Mouse (Mus musculus) CH12.LX (cell line): ENCODE results near the gene Zbtb20. TPM values are rescaled to one million over a fixed set of nuclear protein-coding genes. Genes with fewer than 3 reads are reported as not detected.

Source experiments
- DNase-seq: peaks from one replicate; pipeline ENCODE4 v3.0.0-alpha.2; 2013; ENCODE audit errors: extremely low read depth
- H3K27ac ChIP-seq: 2 replicates; pipeline ENCODE4 v1.5.1; 2012; ENCODE audit warnings: low read depth, mild to moderate bottlenecking, control low read depth, moderate library complexity; ENCODE audit not compliant: insufficient read depth
- H3K27me3 ChIP-seq: replicated peaks from 2 replicates; pipeline ENCODE3; 2012; ENCODE audit warnings: inconsistent platforms
- H3K36me3 ChIP-seq, 2 experiments: replicated peaks in 1 of 2; 2 replicates each; pipeline versions ENCODE3 to v1.6.1; 2012; ENCODE audit warnings: inconsistent platforms in 1 of 2, low read length in 1 of 2, mild to moderate bottlenecking in 1 of 2, mixed read lengths in 1 of 2, moderate library complexity in 1 of 2; ENCODE audit not compliant: control insufficient read depth in 1 of 2, insufficient read depth in 1 of 2
- H3K4me1 ChIP-seq, 2 experiments: 2 replicates each; pipeline ENCODE4 v1.6.1; 2012; ENCODE audit warnings: inconsistent platforms in 1 of 2, moderate library complexity in 1 of 2; ENCODE audit not compliant: insufficient read depth in 2 of 2, control insufficient read depth in 1 of 2
- H3K4me2 ChIP-seq: 2 replicates; pipeline ENCODE4 v1.6.1; 2012; ENCODE audit warnings: low read depth, mild to moderate bottlenecking, control low read depth; ENCODE audit not compliant: poor library complexity, insufficient read depth, severe bottlenecking
- H3K4me3 ChIP-seq, 3 experiments: fragments of 150-350 bp in 1 of 3; sonication (generic) in 1 of 3; replicated peaks in 1 of 3; 2 replicates each; pipeline versions ENCODE3 to v1.5.1; 2011 to 2012; ENCODE audit warnings: low read depth in 2 of 3, low read length in 2 of 3, mild to moderate bottlenecking in 2 of 3, moderate library complexity in 2 of 3, control low read depth in 1 of 3, improper control_type of control experiment in 1 of 3, inconsistent platforms in 1 of 3, mixed read lengths in 1 of 3; ENCODE audit not compliant: poor library complexity in 1 of 3
- H3K79me2 ChIP-seq: replicated peaks from 2 replicates; pipeline ENCODE4 v1.6.1; 2012; ENCODE audit warnings: mild to moderate bottlenecking, moderate library complexity; ENCODE audit not compliant: control insufficient read depth, poor library complexity, insufficient read depth, severe bottlenecking; ENCODE audit errors: extremely low read depth
- H3K9ac ChIP-seq: 2 replicates; pipeline ENCODE4 v1.6.1; 2012; ENCODE audit warnings: low read depth, mild to moderate bottlenecking, control low read depth, moderate library complexity; ENCODE audit not compliant: insufficient read depth
- H3K9me3 ChIP-seq: replicated peaks from 2 replicates; pipeline ENCODE3; 2012; ENCODE audit warnings: low read length, inconsistent platforms, mixed read lengths
- BHLHE40 ChIP-seq: IDR thresholded peaks from 2 replicates; pipeline ENCODE4 v1.6.1; 2011; ENCODE audit warnings: mild to moderate bottlenecking, low read depth, low read length, improper control_type of control experiment
- CHD2 ChIP-seq: IDR thresholded peaks from 2 replicates; pipeline ENCODE4 v1.6.1; 2011; ENCODE audit warnings: low read length, improper control_type of control experiment
- ELF1 ChIP-seq: IDR thresholded peaks from 2 replicates; pipeline ENCODE4 v1.6.1; 2014; ENCODE audit warnings: low read depth, mild to moderate bottlenecking, inconsistent platforms, low read length, improper control_type of control experiment
- HCFC1 ChIP-seq: IDR thresholded peaks from 2 replicates; pipeline ENCODE4 v1.6.1; 2012; ENCODE audit warnings: low read depth, mild to moderate bottlenecking, inconsistent platforms, low read length, improper control_type of control experiment
- IRF4 ChIP-seq: IDR thresholded peaks from 2 replicates; pipeline ENCODE4 v1.6.1; 2014; ENCODE audit warnings: low read depth, mild to moderate bottlenecking, inconsistent platforms, low read length, improper control_type of control experiment
- JUN ChIP-seq: IDR thresholded peaks from 2 replicates; pipeline ENCODE4 v1.6.1; 2011; ENCODE audit warnings: low read depth, mild to moderate bottlenecking, low read length, improper control_type of control experiment, moderate library complexity; ENCODE audit not compliant: insufficient read depth
- JUND ChIP-seq: conservative IDR thresholded peaks from 2 replicates; pipeline ENCODE4 v1.6.1; 2011; ENCODE audit warnings: low read depth, low read length, improper control_type of control experiment
- KAT2A ChIP-seq: IDR thresholded peaks from 2 replicates; pipeline ENCODE4 v1.6.1; 2012; ENCODE audit warnings: low read length, improper control_type of control experiment, inconsistent platforms; ENCODE audit not compliant: insufficient replicate concordance
- MAX ChIP-seq: IDR thresholded peaks from 2 replicates; pipeline ENCODE4 v1.6.1; 2011; ENCODE audit warnings: low read length, improper control_type of control experiment
- MAZ ChIP-seq: IDR thresholded peaks from 2 replicates; pipeline ENCODE4 v1.6.1; 2012; ENCODE audit warnings: low read depth, mild to moderate bottlenecking, inconsistent platforms, low read length, improper control_type of control experiment, moderate library complexity
- MXI1 ChIP-seq: IDR thresholded peaks from 2 replicates; pipeline ENCODE4 v1.6.1; 2011; ENCODE audit warnings: mild to moderate bottlenecking, low read depth, low read length, improper control_type of control experiment
- NRF1 ChIP-seq: IDR thresholded peaks from 2 replicates; pipeline ENCODE4 v1.6.1; 2014; ENCODE audit warnings: low read depth, mild to moderate bottlenecking, inconsistent platforms, low read length, improper control_type of control experiment, moderate library complexity
- PAX5 ChIP-seq: IDR thresholded peaks from 2 replicates; pipeline ENCODE4 v1.6.1; 2012; ENCODE audit warnings: low read length, inconsistent platforms, mixed read lengths
- POLR2AphosphoS2 ChIP-seq: IDR thresholded peaks from 2 replicates; pipeline ENCODE4 v1.6.1; 2011; ENCODE audit warnings: low read depth, low read length, improper control_type of control experiment
- RCOR1 ChIP-seq: conservative IDR thresholded peaks from 2 replicates; pipeline ENCODE4 v1.6.1; 2012; ENCODE audit warnings: low read depth, mild to moderate bottlenecking, inconsistent platforms, low read length, improper control_type of control experiment
- SMC3 ChIP-seq: IDR thresholded peaks from 2 replicates; pipeline ENCODE4 v1.6.1; 2011; ENCODE audit warnings: low read depth, low read length, improper control_type of control experiment
- USF2 ChIP-seq: conservative IDR thresholded peaks from 2 replicates; pipeline ENCODE4 v1.6.1; 2011; ENCODE audit warnings: low read depth, low read length, improper control_type of control experiment
- ZC3H11A ChIP-seq: IDR thresholded peaks from 2 replicates; pipeline ENCODE4 v1.6.1; 2012; ENCODE audit warnings: low read depth, mild to moderate bottlenecking, inconsistent platforms, low read length, improper control_type of control experiment
- ZKSCAN1 ChIP-seq: IDR thresholded peaks from 2 replicates; pipeline ENCODE4 v1.6.1; 2012; ENCODE audit warnings: low read depth, inconsistent platforms, low read length, improper control_type of control experiment, borderline replicate concordance
- ZMIZ1 ChIP-seq: IDR thresholded peaks from 2 replicates; pipeline ENCODE4 v1.6.1; 2012; ENCODE audit warnings: low read depth, mild to moderate bottlenecking, inconsistent platforms, low read length, improper control_type of control experiment
- dilution Hi-C: fragments of 300-500 bp; cut with MboI; formaldehyde crosslinking; loops from 2 replicates; pipeline ENCODE4 v1.14.3; 2020; ENCODE audit warnings: low sequenced_read_pairs; ENCODE audit not compliant: extremely low pct_unique_long_range_greater_than_20kb, extremely low pct_ligation_motif_present
- in situ Hi-C: fragments of 300-500 bp; cut with MboI; formaldehyde crosslinking; loops from 3 replicates; pipeline ENCODE4 v1.14.3; 2019; ENCODE audit warnings: low sequenced_read_pairs, low pct_ligation_motif_present, low pct_unique_long_range_greater_than_20kb, mixed read lengths
- polyA plus RNA-seq: library from polyadenylated mRNA; unstranded; fragments of >175 nt; gene quantifications from 2 replicates; pipeline ENCODE4 v1.2.1, GENCODE M21; 2012; ENCODE audit warnings: low read depth; ENCODE audit not compliant: insufficient read length
- total RNA-seq, 2 experiments: library from RNA; depleted of rRNA; stranded (reverse); fragments of 300-350 nt in 1 of 2; fragments of >200 nt in 1 of 2; gene quantifications; 2 replicates each; pipeline ENCODE4 v1.2.3; 2012 to 2014

Gene Zbtb20
- total and polyA plus RNA-seq, 3 experiments: 24.9 to 58.0 (median 51.6) TPM

DNA sequence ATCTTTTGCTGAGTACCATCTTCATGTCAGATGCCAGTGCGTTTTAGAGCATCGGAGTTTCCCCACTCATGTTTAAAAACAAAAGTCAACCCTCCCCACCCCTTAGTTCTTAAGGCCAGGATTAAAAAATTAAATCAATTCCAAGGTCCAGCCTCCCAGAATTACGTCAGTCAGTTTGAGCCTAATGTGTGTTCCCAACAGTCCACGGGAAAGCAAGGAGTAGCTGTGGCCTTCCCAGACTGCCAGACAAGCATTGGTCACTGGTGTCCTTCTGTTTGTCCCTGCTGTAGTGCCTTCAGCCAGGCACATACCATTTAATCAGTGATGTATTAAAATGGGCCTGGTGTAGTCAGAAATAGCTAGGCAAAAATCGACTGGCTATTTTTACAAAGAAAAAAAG is 673.1 kb downstream of the Zbtb20 start:
- H3K9me3 ChIP-seq: no peaks in the 10 kb centered on the region
- in situ Hi-C loops: no loop called here
- H3K36me3 ChIP-seq: peaks cover 32 to 88% of the 10 kb centered on the region in 2 experiments
- H3K79me2 ChIP-seq: peaks cover 89% of the 10 kb centered on the region
- H3K27ac ChIP-seq: no peak overlapping the region
- no peak overlapping the region for H3K9ac ChIP-seq
- H3K4me2 ChIP-seq: no peak overlapping the region
- TF ChIP-seq MXI1 (no peak), IRF4 (no peak), MAX (no peak), ZMIZ1 (no peak), RCOR1 (no peak), SMC3 (no peak), JUND (no peak), CHD2 (no peak), ZC3H11A (no peak)
- H3K4me3 ChIP-seq: no peak overlapping the region
- dilution Hi-C loops: no loop called here
- H3K4me1 ChIP-seq: peaks cover 3 to 63% of the 10 kb centered on the region in 2 experiments; a peak in 3 of 4 replicates
- DNase-seq: no peak
- no peaks in the 10 kb centered on the region for H3K27me3 ChIP-seq

DNA sequence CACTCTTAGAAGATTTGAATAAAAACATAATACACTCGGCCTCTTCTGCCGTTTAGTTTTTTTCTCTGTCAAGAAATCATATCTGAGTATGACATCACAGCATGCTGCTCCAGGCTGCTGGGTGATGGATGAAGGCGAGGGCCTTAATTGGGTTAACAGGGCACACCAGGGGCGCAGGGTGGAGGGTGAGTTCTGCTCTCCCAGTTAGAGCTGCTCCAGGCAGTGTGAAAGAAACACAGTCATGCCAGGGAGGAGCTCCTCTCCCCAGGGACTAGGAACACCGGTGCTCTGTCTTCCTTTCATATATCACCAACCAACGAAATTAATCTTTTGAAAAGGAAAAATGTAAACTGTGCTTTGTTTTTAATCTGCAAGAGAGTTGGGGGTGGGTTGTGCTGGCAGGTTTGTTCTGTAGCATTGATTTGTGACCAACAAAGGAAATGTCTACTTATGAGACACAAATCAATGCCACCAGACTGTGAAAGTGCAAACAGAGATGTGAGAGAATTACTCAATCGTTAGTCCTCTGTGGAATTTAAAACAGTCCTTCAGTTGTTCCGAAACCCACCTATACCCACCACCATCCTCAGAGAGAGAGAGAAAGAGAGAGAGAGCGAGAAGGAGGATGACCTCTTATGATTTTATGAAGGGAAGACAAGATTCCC is 673.9 kb downstream of the Zbtb20 start:
- H3K4me2 ChIP-seq: no peak overlapping the region
- H3K4me1 ChIP-seq: peaks cover 3 to 61% of the 10 kb centered on the region in 2 experiments; a peak in 3 of 4 replicates
- dilution Hi-C loops (no loop called here), in situ Hi-C loops (no loop called here)
- H3K9ac ChIP-seq: no peak overlapping the region
- H3K27ac ChIP-seq: no peak overlapping the region
- no peak for DNase-seq
- no peaks in the 10 kb centered on the region for H3K27me3 ChIP-seq
- H3K9me3 ChIP-seq: no peaks in the 10 kb centered on the region
- TF ChIP-seq KAT2A (no peak), USF2 (no peak), ZKSCAN1 (no peak), SMC3 (no peak), PAX5 (no peak), ZMIZ1 (no peak), MAZ (no peak), HCFC1 (no peak), POLR2AphosphoS2 (no peak), ELF1 (no peak), BHLHE40 (no peak), JUN (no peak), NRF1 (no peak), ZC3H11A (no peak)
- peaks cover 89% of the 10 kb centered on the region for H3K79me2 ChIP-seq
- H3K36me3 ChIP-seq: peaks cover 33 to 91% of the 10 kb centered on the region in 2 experiments
- H3K4me3 ChIP-seq: no peak overlapping the region
